Mouse (Mus musculus): Measurements from ENCODE around the gene Acoxl. TPM values are rescaled to one million over a fixed set of nuclear protein-coding genes. Genes with fewer than 3 reads are reported as not detected.

Acoxl gene
- not detected in 2 replicates for polyA plus RNA-seq (2012; rRNA removed)

DNA sequence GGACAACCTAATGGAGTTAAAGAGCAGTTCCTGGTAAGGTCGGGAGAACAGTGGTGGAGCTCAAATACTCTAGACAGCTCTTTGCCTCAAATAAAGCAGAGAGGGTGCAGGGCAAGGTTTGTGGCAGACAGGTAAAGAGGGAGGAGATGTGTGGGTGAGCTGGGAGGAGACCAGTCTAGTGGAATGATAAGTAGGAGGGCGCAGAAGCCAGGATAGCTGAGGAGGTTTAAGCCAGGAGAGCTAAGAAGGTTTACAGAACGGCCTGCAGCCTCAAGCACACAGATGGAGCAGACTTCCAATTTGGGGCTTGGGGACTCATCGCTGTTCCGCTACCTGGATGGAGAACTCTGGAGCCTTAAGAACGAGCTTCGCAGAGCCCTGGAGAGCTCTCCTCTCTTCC, at the start of gene Acoxl:
Gene Acoxl, plus strand, starts transcription at position 301 of the 400 bp plus-strand sequence.

DNA sequence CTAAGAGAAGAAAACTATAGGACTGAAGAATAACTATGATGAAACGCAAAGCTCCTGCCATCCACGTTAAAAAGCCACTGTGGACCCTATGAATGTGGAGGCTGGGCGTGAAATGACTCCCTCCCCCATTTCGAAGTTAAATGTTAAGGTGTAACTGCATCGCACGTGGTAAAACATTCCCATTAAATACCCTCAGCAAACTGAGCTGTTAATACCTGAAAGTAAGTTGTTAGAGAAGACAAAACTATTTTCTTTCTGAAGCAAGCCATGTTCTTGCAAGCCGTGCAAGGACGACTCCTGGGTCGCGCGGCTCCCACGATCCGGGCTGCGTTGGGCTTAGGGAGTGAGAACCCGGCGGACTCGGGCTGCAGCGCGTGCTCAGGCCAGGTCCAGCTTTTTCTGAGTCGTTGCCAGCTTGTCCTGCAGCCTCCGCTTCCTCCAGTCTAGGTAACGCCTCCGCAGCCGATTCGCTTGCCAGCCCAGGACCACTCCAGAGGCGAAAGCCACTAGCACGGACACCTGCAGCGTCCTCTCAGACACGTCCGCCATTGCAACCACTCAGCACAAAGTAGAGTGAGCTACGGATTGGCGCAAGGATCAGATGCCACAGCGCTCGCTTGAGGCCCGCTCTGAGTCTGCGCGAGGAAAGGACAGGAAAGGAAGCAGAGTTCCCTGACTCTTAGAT, 46.6 kb upstream of the Acoxl start, which contains the start of gene Mtln:
Gene Mtln, minus strand, starts transcription at position 570 of the 685 bp plus-strand sequence.

DNA sequence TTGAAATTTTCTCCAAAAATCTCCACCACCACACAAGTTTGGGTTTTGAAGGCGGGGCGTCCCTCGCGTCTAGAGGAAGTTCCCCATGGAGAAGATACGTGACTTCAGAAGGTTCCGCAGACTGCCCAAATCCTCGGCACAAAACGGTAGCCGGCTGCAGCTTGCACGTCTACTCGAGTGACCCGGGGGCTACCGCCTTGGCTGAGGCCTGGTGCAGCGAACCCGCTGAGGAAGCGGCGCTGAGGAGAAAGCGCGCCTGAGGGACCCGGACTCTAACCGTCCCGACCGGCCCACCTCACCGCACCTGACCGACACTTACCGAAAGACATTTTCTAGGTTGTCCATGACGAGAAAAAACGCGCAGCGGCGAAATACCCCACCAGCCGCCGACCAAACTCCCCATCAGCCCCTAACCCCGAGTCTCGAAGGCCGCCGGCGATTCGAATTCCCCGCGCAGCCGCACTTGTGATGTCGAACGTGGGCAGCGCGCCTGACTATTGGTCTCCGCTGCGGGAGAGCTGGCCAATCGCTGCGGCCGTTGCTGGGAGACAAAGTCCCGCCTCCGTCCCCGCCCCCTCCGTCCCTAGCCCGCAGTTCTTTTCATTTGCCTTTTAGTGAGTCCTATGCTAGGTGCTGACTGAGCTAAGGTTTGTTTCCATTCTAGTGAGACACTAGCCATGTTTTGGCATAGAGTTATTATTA, 7.1 kb upstream of the Acoxl start, which contains the start of gene Bub1:
Gene Bub1, minus strand, starts transcription at position 465 of the 702 bp plus-strand sequence.

DNA sequence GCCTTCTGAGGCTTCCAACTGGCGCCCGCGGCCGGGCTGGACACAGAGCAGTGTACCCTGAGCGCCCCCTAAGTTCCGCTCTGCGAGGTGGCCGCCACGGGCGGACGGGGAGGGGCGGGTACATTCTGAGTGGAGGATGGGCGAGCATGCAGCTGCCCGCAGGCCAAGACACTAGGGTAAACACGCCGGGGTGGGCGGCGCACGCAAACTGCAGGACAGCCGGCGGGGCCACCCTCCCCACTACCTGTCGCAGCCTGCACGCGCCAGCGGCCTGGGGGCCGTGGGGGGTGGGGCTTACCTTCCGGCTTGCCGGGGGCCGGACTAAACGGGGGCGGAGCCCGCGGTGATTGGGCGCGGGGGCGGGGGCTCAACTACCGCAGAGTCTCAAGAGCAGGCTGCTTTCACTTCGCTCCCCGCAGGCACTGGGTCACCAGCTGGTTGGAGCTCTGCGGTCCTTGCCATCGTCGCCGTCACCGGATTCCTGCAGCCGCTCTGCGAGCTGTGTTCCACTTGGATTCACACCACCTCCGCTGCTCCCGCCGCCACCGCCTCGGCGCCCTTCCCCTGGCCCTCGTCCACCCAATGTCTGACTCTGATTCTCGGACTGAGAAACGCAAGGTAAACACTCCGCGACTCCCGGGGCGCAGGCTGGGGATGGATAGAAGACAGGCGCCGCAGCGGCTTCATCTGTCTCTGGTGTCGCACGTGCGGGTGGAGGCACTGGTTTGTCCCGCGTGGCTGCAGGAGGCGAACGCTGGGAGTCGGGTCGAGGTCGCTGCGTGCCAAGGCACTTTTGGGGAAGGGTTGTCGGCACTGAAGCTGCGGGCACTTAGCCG, 287.2 kb downstream of the Acoxl start, which contains the start of gene Bcl2l11:
Gene Bcl2l11, plus strand, starts transcription at position 404 of the 836 bp plus-strand sequence.

Other genes with a start within 250 kb of the Acoxl start
- 6.7 and 13.4 TPM in 2 replicates for gene Mal, start 182.2 kb upstream of the Acoxl start, polyA plus RNA-seq (2012; rRNA removed)
- 142 and 235 TPM in 2 replicates for gene Mall, start 108.9 kb upstream of the Acoxl start, polyA plus RNA-seq (2012; rRNA removed)
- gene Nphp1, start 50.0 kb upstream of the Acoxl start, polyA plus RNA-seq (2012; rRNA removed): 2.3 and 4.5 TPM in 2 replicates
- gene Mtln, start 46.4 kb upstream of the Acoxl start, polyA plus RNA-seq (2012; rRNA removed): 51.2 and 57.7 TPM in 2 replicates
- gene Bub1, start 7.0 kb upstream of the Acoxl start, polyA plus RNA-seq (2012; rRNA removed): 0.50 and 1.0 TPM in 2 replicates

Data from colon, adult 2 months (tissue).